Mouse (Mus musculus) lung, postnatal 0 days (tissue): ENCODE results near the gene Mmaa.

Experiments
- CTCF ChIP-seq: IDR thresholded peaks from 2 replicates; pipeline ENCODE4 v1.5.1; 2016; ENCODE audit warnings: antibody characterized with exemption, mild to moderate bottlenecking
- EP300 ChIP-seq: IDR thresholded peaks from 2 replicates; pipeline ENCODE4 v1.6.1; 2016; ENCODE audit warnings: antibody characterized with exemption, mild to moderate bottlenecking, control low read depth

DNA sequence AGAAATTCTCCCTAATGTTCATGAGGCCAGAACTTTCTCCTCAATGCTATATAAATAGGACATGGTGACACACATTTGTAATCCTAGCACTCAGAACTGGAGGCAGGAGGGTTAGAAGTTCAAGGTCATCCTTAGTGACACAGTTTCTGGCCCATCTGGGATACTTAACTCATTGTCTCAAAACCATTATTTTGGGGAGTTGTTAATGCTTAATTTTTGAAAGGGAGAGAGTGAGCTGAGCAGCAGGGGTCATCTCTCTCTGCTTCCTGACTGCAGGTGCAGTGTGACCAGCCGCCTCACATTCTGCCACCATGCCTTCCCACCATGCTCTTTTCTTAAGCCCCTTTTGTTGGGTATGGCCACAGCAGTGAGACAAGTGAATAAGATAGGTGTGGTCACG, 36.8 kb upstream of the Mmaa start:
- TF ChIP-seq CTCF (no peak), EP300 (no peak)
